Mouse (Mus musculus) heart, adult 2 months (tissue): ENCODE data around the gene Myh7b. TPM values are rescaled to one million over a fixed set of nuclear protein-coding genes. Genes with fewer than 3 reads are reported as not detected.

ENCODE experiments used
- DNase-seq, 2 experiments: peaks; one replicate each; pipeline ENCODE4 v3.0.0; 2021
- H3K27ac ChIP-seq: fragments of 200-600 bp; 2 replicates; pipeline ENCODE4 v1.8.1; 2022
- H3K27me3 ChIP-seq: fragments of 200-500 bp; 2 replicates; pipeline ENCODE4 v1.6.1; 2012; ENCODE audit warnings: mild to moderate bottlenecking, low read length, inconsistent platforms, mixed read lengths; ENCODE audit not compliant: control insufficient read depth, insufficient read depth
- H3K36me3 ChIP-seq: fragments of 200-500 bp; 2 replicates; pipeline ENCODE4 v1.6.1; 2012; ENCODE audit warnings: low read length, inconsistent platforms; ENCODE audit not compliant: control insufficient read depth, insufficient read depth
- H3K4me1 ChIP-seq: fragments of 200-500 bp; 2 replicates; pipeline ENCODE4 v1.6.1; 2011; ENCODE audit warnings: low read length; ENCODE audit not compliant: control insufficient read depth, insufficient read depth
- H3K4me3 ChIP-seq: fragments of 200-600 bp; 2 replicates; pipeline ENCODE4 v1.8.1; 2022
- H3K79me2 ChIP-seq: fragments of 200-500 bp; replicated peaks from 2 replicates; pipeline ENCODE4 v1.6.1; 2012; ENCODE audit warnings: mild to moderate bottlenecking, inconsistent platforms, low read length, moderate library complexity, mixed read lengths; ENCODE audit not compliant: control insufficient read depth, insufficient read depth
- H3K9ac ChIP-seq: fragments of 200-500 bp; 2 replicates; pipeline ENCODE4 v1.6.1; 2012; ENCODE audit warnings: low read depth, mild to moderate bottlenecking, control low read depth, inconsistent platforms, low read length, mixed read lengths
- CTCF ChIP-seq: fragments of 200-600 bp; IDR thresholded peaks from 2 replicates; pipeline ENCODE4 v1.8.1; 2022; ENCODE audit warnings: antibody characterized with exemption, mild to moderate bottlenecking, moderate library complexity
- EP300 ChIP-seq: fragments of 200-500 bp; IDR thresholded peaks from 2 replicates; pipeline ENCODE4 v1.6.1; 2011; ENCODE audit warnings: low read depth, low read length, control low read depth; ENCODE audit not compliant: insufficient read depth
- POLR2A ChIP-seq: fragments of 200-500 bp; IDR thresholded peaks from 2 replicates; pipeline ENCODE4 v1.6.1; 2011; ENCODE audit warnings: mild to moderate bottlenecking, low read depth, low read length, control low read depth; ENCODE audit not compliant: insufficient read depth
- WGBS: fragments of 180-500 bp; shearing (Covaris S2); methylation state at CpG from one replicate; pipeline ENCODE4 v1.1.7; 2018; 5-methylcytosine and 5-hydroxymethylcytosine counted together
- intact Hi-C: fragments of 180-260 bp; cut with DNase I; formaldehyde crosslinking; loops from one replicate; pipeline ENCODE4 v1.15.1; 2025
- polyA plus RNA-seq: library from polyadenylated mRNA; depleted of rRNA; stranded (reverse); fragments of >200 nt; gene quantifications from 2 replicates; pipeline ENCODE4 v1.2.3, GENCODE M21; 2012
- total RNA-seq, 2 experiments: library from RNA; stranded (reverse); gene quantifications; 2 replicates each; pipeline ENCODE4 v1.2.3; 2021

Myh7b gene
- total and polyA plus RNA-seq, 3 experiments: 28.6 to 43.2 (median 38.2) TPM

DNA sequence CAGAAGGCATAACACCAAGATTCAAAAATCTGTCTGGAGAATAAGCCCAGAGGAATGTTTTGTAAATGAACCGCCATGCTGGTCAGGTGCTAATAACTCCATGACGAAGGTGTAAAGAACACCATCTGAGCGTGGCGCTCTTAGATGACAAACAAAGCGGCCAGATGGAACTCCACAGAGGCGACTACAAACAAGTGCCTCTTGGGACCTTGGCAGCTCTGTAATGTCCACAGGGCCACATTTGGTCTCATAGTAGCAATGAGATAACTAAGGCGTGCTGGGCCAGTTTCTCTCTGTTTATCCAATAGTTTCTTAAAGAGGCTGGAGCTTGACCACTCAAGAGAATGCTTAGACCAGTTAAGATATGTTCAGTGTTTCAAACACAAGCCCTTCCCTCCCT, 37.0 kb upstream of the Myh7b start:
- intact Hi-C loops: no loop called here
- no peak overlapping the region for H3K27ac ChIP-seq
- no peaks in the 10 kb centered on the region; the same call in 1 of the 2 replicates for H3K36me3 ChIP-seq
- TF ChIP-seq POLR2A (no peak), CTCF (no peak), EP300 (no peak)
- H3K79me2 ChIP-seq: no peaks in the 10 kb centered on the region
- H3K4me3 ChIP-seq: no peak overlapping the region
- H3K4me1 ChIP-seq: no peaks in the 10 kb centered on the region
- 69% methylated on average over 7 of the region's 7 CpGs for WGBS
- no peak for DNase-seq
- no peaks in the 10 kb centered on the region for H3K27me3 ChIP-seq
- no peak overlapping the region for H3K9ac ChIP-seq

- H3K9ac ChIP-seq: no peak overlapping the region
- H3K27ac ChIP-seq: peak overlapping the region; percentile 16; the same call in 1 of the 2 replicates
- intact Hi-C loops: no loop called here
- H3K4me1 ChIP-seq: no peaks in the 10 kb centered on the region
- no peaks in the 10 kb centered on the region; the same call in 1 of the 2 replicates for H3K36me3 ChIP-seq
- H3K79me2 ChIP-seq: no peaks in the 10 kb centered on the region
- WGBS: 62% methylated on average over 4 of the region's 4 CpGs
- H3K27me3 ChIP-seq: no peaks in the 10 kb centered on the region
- H3K4me3 ChIP-seq: no peak overlapping the region
- no peak for TF ChIP-seq EP300
- no peak for TF ChIP-seq POLR2A
- TF ChIP-seq CTCF: no peak
- DNase-seq: peak; percentile 32 to 33
These were observed 36.3 kb upstream of the Myh7b start for GRCm38 (mm10) chr2:155574700-155575099.

DNA sequence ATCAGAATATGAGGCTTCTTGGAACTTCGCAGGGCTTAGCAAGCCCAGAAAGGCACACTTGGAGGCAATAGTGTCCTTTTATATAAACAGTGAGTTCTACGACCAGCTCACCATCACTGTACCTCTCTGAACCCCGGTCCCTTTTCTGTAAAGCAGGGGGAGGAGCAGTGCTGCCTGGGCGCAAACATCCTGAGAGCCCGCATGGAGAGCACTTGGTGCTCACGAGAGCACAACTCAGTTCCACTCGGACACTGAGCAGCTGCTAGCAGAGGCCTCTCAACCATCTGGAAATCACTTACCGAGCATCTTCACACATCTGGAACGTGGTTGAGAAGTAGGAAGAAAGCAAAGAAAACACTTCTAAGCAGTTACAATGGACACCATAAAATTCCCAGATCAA, 34.4 kb upstream of the Myh7b start:
- Histone ChIP-seq H3K9ac (no peak overlapping the region), H3K36me3 (no peaks in the 10 kb centered on the region; the same call in 1 of the 2 replicates), H3K4me1 (no peaks in the 10 kb centered on the region), H3K79me2 (no peaks in the 10 kb centered on the region), H3K27ac (no peak overlapping the region), H3K27me3 (no peaks in the 10 kb centered on the region), H3K4me3 (no peak overlapping the region)
- DNase-seq: no peak
- intact Hi-C loops: no loop called here
- 91% methylated on average over 9 of the region's 9 CpGs for WGBS
- TF ChIP-seq POLR2A: no peak
- TF ChIP-seq EP300: no peak
- no peak for TF ChIP-seq CTCF

DNA sequence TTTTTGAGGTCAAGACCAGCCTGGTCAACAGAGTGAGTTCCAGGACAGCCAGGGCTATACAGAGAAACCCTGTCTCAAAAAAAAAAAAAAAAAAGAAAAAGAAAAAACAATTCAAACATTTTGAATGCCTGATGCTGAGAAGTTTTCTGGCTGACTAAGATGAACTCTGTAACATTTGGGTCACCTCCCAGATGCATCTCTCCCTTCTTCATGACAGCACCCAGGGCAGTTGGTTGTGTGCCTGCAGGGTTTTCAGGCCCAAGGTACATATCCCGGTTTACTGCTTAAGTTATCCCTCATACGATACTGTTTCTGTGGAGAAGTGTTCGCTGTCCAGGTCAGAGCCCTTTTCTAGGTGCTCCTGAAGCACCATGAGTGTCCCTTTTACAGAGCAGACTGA, 30.7 kb upstream of the Myh7b start:
- Histone ChIP-seq H3K27ac (no peak overlapping the region), H3K9ac (no peak overlapping the region), H3K4me3 (no peak overlapping the region), H3K36me3 (no peaks in the 10 kb centered on the region), H3K27me3 (no peaks in the 10 kb centered on the region), H3K79me2 (no peaks in the 10 kb centered on the region), H3K4me1 (no peaks in the 10 kb centered on the region)
- no peak for DNase-seq
- 89% methylated on average over 3 of the region's 3 CpGs for WGBS
- no peak for TF ChIP-seq CTCF
- TF ChIP-seq EP300: no peak
- TF ChIP-seq POLR2A: no peak
- intact Hi-C loops: no loop called here

DNA sequence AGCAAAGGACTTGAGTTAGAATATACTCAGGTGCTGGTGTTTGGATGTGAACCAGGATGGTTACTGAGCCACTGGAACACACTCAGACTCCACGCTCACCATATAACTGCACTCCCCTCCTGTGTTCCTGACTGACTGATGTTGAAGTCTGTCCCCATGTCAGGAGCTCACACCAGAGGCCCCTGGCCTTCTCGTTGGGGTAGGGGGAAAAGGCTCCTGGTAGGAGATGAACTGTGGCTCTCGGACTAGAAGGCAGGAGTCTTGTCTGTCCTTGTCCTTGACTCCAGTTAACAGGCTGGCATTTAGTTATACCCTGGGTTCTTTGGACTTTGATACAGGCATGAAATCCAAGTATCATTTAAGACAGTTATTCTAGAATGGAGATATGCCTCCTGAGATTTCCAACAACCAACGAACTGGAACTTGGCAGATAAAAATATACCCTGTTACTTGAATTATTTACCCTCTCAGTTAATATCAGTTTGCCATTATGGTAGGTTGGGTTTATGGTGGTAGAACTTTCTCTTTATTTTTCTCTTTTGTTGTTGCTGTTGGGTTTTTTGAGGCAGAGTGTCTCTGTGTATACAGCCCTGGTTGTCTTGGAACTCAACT, 28.5 kb upstream of the Myh7b start:
- H3K27me3 ChIP-seq: no peaks in the 10 kb centered on the region
- no peak overlapping the region for H3K27ac ChIP-seq
- H3K79me2 ChIP-seq: no peaks in the 10 kb centered on the region
- intact Hi-C loops: no loop called here
- no peak overlapping the region for H3K9ac ChIP-seq
- H3K4me1 ChIP-seq: no peaks in the 10 kb centered on the region
- no peaks in the 10 kb centered on the region for H3K36me3 ChIP-seq
- no peak overlapping the region for H3K4me3 ChIP-seq
- TF ChIP-seq CTCF: no peak
- no peak for TF ChIP-seq EP300
- TF ChIP-seq POLR2A: no peak
- DNase-seq: no peak
- 76% methylated on average over 4 of the region's 4 CpGs for WGBS

- H3K79me2 ChIP-seq: no peaks in the 10 kb centered on the region
- no peaks in the 10 kb centered on the region for H3K36me3 ChIP-seq
- no peak for TF ChIP-seq CTCF
- no peak for TF ChIP-seq POLR2A
- TF ChIP-seq EP300: no peak
- no peak overlapping the region for H3K9ac ChIP-seq
- H3K27me3 ChIP-seq: no peaks in the 10 kb centered on the region
- DNase-seq: no peak
- no peak overlapping the region for H3K27ac ChIP-seq
- intact Hi-C loops: no loop called here
- no peaks in the 10 kb centered on the region for H3K4me1 ChIP-seq
- no peak overlapping the region for H3K4me3 ChIP-seq
- 91% methylated on average over 5 of the region's 5 CpGs for WGBS
These were observed 28.0 kb upstream of the Myh7b start for GRCm38 (mm10) chr2:155582996-155583395.
